Mouse (Mus musculus): Measurements from ENCODE around the gene Hoxd4. TPM values are rescaled to one million over a fixed set of nuclear protein-coding genes. Genes with fewer than 3 reads are reported as not detected.

Gene Hoxd4
- polyA plus RNA-seq (2015; fragmentation: Nextera tagmentation; extraction: Ambion mirVana), result 0.50 TPM in 1 of 2 replicates, not detected in the other

DNA sequence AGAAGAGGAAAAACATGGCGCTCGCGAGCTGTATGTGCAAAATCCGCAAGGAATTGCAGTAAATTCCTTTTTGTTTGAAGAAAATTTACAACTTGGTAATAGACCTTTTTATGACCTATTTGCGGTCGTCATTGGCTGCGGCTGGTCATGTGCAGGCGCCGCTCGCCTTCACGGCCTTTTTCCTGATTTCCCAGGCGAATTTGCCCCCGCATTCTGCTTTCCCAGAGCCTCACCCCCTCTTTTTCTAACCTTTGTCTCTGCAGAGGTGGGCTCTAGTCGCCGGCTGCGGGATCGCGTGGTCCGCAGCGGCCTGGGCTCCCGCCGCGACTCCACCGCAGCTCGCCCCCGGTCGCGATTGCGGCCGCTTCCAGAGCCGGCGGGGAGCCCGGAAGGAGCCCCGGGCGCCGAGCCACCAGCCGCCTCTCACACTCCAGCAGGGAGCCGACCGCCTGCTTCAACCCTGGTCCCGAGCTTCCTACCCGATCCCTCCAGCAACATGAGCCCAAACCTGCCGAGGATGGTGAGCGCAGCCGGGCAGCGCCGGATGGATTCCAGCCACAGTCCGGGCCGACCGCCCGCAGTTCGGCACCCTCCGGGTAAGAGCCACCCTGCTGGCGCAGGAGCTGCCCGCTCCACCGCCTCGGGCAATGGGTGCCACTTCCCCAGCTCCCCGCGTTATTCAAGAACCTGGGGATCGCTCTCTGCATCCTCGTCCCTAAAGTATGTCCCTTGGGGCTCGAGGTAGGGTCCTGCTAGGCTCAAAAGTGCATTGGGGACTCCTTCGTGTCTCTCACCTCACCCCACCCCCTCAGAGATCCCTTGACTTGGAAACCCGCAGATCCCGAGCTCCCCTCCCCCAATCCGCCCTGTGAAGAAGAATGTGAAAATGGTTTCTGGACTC, at the start of gene Hoxd4, which contains the start of gene Hoxd3:
TSS of gene Hoxd4 (plus strand) at position 209 of the 901 bp plus-strand sequence.
TSS of gene Hoxd3 (plus strand) at position 207 of the 901 bp plus-strand sequence.
- Histone ChIP-seq H3K27ac (no peak within 1 kb of the TSS), H3K36me3 (no peaks in the 10 kb centered on the region), H3K27me3 (peaks cover 99% of the 10 kb centered on the region), H3K9me3 (no peaks in the 10 kb centered on the region), H3K9ac (peak within 1 kb of the TSS; percentile 46), H3K4me3 (peak within 1 kb of the TSS; percentile 35), H3K4me1 (peaks cover 19% of the 10 kb centered on the region), H3K4me2 (peak within 1 kb of the TSS; percentile 53)
- ATAC-seq (ENCODE audit: insufficient number of reproducible peaks, insufficient read depth, low FRiP score, low TSS enrichment, low read depth), result no peak; the same call in 1 of the 2 replicates
- WGBS, result under 1% methylated on average over 65 of the region's 65 CpGs

DNA sequence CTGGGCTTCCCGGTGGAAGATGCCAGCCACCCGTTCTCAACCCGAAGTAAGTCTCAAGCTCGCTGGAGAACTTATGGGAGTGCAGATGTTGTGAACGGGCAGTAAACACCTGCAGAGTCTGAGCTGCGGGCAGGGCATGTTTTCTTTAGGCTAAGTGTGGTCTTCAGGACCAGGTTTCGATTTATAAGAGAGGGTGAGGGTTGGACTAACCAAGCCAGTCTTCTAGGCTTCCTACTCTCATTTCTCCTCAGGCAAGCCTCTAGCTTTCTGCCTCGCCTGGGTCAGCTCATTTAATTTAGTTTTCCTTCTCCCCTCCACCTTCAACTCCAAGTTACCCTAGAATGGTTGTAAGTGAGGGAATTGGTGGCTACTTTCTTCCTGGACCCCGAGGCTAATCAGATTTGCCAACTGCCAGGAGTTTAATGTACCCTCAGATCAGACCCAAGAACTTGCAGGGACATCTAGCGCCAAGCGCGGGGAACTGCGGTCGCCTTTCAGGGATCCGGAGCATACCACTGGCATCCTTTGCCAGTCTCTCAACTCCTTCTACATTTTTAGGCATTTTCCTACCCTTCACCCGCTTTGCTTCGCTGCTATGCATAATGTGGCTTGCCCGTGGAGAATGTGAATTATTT, 48.3 kb upstream of the Hoxd4 start:
- Histone ChIP-seq H3K9ac (no peak overlapping the region), H3K27ac (no peak overlapping the region), H3K9me3 (no peaks in the 10 kb centered on the region), H3K4me2 (peak overlapping the region; percentile 16; the same call in 1 of the 2 replicates), H3K4me1 (peaks cover 28% of the 10 kb centered on the region), H3K4me3 (0 out of 2 replicates have a peak overlapping the region, but pooled peaks have one; percentile 6), H3K27me3 (peaks cover 97% of the 10 kb centered on the region), H3K36me3 (no peaks in the 10 kb centered on the region)
- no peak for ATAC-seq (ENCODE audit: insufficient number of reproducible peaks, insufficient read depth, low FRiP score, low TSS enrichment, low read depth)
- WGBS, result 4% methylated on average over 18 of the region's 18 CpGs

DNA sequence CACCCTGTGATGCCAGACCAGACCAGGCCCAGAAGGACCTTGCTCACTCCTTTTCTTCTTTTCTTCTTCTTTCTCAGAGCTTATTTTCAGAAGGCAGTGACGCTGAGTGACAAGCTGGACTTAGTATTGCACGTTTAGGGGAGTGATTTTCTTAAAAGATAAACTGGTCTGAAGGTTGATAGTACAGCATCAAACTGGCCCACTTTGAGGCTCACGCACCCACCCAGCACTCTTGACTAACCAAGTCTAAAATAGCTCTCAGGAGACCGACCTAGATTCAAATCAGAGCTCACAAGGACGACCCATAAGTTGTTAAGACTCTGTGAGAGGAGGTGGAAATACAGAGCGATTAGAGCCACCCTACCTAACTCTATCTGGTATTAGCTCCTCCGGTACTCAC, 45.3 kb upstream of the Hoxd4 start:
- Histone ChIP-seq H3K4me3 (no peak overlapping the region), H3K4me2 (no peak overlapping the region), H3K9me3 (no peaks in the 10 kb centered on the region), H3K4me1 (peaks cover 20% of the 10 kb centered on the region), H3K27me3 (peaks cover 96% of the 10 kb centered on the region), H3K9ac (no peak overlapping the region), H3K27ac (no peak overlapping the region), H3K36me3 (no peaks in the 10 kb centered on the region)
- WGBS, result 2% methylated on average over 7 of the region's 7 CpGs
- no peak for ATAC-seq (ENCODE audit: insufficient number of reproducible peaks, insufficient read depth, low FRiP score, low TSS enrichment, low read depth)

DNA sequence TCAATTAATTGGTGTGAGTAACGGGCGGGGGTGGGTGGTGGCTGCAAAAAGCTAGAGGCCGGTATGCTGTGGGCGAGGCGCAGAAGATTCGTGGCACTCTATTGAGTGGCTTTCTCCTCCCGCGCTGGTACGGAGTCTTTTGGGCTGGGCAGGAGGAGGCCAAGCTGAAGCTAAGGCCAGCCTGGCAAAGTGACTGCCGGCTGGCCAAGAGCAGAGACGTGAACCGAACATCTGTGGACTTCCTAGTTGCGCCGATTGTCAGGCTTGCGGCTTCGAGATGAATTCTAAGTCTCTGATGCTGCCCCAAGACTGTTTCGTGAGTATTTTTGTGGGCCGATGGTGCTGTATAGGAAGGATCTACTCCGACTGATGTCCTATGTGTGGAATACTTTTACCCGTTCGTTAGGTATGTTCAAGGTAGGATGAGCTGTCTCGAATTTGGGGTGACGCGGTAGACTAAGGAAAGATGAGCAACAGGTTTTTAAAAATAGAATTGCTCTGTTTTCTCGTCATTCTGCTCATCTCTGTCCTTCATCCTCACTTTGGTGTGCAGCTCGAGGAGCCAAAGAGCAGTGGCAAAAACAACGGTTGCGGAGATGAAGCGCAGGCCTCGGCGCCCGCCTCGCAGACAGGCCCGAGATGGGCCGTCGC, 44.4 kb upstream of the Hoxd4 start:
- H3K36me3 ChIP-seq, result no peaks in the 10 kb centered on the region
- no peak overlapping the region for H3K27ac ChIP-seq
- no peak overlapping the region for H3K9ac ChIP-seq
- ATAC-seq (ENCODE audit: insufficient number of reproducible peaks, insufficient read depth, low FRiP score, low TSS enrichment, low read depth), result no peak
- no peaks in the 10 kb centered on the region for H3K9me3 ChIP-seq
- peaks cover 17% of the 10 kb centered on the region for H3K4me1 ChIP-seq
- peak overlapping the region; percentile 62; the same call in 1 of the 2 replicates for H3K4me2 ChIP-seq
- H3K27me3 ChIP-seq, result peaks cover 96% of the 10 kb centered on the region
- peak overlapping the region; percentile 37 for H3K4me3 ChIP-seq
- 2% methylated on average over 36 of the region's 36 CpGs for WGBS

DNA sequence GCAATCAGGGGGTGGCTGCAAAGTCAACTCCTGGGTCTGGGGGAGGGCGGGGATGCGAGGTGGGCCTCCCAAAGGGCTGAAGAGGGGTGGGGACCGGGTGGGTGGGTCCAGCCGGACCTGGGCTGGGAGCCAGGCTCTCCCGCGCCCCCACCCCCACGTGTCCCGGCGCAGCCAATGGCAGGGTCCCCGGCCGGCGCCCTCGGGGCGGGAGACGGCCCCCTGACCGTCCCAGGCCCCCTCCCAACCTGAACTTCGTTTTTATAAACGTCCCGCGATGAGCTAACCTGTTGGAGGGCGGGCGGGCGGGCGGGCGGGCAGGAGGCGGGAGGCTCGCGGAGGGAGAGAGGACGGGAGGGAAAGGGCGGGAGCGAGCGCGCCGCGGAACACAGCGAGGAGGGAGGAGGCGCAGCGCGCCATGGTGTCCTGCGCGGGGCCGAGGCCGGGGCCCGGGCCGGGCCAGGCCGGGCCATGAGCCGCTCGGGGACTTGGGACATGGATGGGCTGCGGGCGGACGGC, 43.8 kb upstream of the Hoxd4 start, which contains the start of gene Hoxd13:
TSS of gene Hoxd13 (plus strand) at position 469 of the 516 bp plus-strand sequence.
- Histone ChIP-seq H3K27me3 (peaks cover 96% of the 10 kb centered on the region), H3K4me3 (peak within 1 kb of the TSS; percentile 37), H3K4me1 (peaks cover 22% of the 10 kb centered on the region), H3K36me3 (no peaks in the 10 kb centered on the region), H3K4me2 (peak within 1 kb of the TSS; percentile 62), H3K27ac (no peak within 1 kb of the TSS), H3K9me3 (no peaks in the 10 kb centered on the region), H3K9ac (0 out of 2 replicates have a peak within 1 kb of the TSS, but pooled peaks have one; percentile 16)
- WGBS, result 1% methylated on average over 29 of the region's 51 CpGs
- ATAC-seq (ENCODE audit: insufficient number of reproducible peaks, insufficient read depth, low FRiP score, low TSS enrichment, low read depth), result no peak

DNA sequence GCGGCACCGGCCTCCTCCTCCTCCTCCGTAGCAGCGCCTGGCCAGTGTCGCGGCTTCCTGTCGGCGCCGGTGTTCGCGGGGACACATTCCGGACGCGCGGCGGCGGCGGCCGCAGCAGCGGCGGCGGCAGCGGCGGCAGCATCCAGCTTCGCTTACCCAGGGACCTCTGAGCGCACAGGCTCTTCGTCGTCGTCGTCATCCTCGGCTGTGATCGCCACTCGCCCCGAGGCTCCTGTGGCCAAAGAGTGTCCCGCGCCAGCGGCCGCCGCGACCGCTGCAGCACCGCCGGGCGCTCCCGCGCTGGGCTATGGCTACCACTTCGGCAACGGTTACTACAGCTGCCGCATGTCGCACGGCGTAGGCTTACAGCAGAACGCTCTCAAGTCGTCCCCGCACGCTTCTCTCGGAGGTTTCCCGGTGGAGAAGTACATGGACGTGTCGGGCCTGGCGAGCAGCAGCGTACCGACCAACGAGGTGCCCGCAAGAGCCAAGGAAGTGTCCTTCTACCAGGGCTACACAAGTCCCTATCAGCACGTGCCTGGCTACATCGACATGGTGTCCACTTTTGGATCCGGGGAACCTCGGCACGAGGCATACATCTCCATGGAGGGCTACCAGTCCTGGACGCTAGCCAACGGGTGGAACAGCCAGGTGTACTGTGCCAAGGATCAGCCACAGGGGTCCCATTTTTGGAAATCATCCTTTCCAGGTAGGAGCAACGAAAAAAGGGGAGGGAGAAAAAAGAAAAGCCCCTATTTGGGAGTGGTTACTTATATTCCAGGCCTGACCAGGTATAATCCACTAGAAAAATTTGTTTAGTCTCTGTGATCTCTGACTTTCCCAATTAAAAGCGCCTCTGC, 43.1 kb upstream of the Hoxd4 start:
- Histone ChIP-seq H3K4me2 (peak overlapping the region; percentile 62), H3K27me3 (peaks cover 96% of the 10 kb centered on the region), H3K4me3 (peak overlapping the region; percentile 37), H3K9ac (0 out of 2 replicates have a peak overlapping the region, but pooled peaks have one; percentile 16), H3K9me3 (no peaks in the 10 kb centered on the region), H3K27ac (no peak overlapping the region), H3K4me1 (peaks cover 18% of the 10 kb centered on the region), H3K36me3 (no peaks in the 10 kb centered on the region)
- no peak for ATAC-seq (ENCODE audit: insufficient number of reproducible peaks, insufficient read depth, low FRiP score, low TSS enrichment, low read depth)
- WGBS, result under 1% methylated on average over 53 of the region's 74 CpGs

DNA sequence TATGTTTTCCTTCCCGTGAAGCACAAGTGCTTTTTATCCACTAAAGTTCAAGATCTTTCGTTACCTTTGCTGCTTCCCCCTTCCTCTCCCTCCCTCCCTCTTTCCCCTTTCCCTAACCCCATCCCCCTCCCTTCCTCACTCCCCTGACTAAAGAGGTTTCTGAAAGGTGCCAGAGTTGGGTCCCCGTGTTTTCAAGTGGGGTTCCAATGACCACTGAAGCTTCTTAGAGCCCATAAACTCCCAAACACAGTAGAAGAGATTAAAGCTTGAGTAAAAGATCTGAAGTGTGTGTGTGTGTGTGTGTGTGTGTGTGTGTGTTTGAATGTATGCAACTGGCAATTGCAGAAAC, 42.5 kb upstream of the Hoxd4 start:
- Histone ChIP-seq H3K4me1 (peaks cover 18% of the 10 kb centered on the region), H3K4me3 (no peak overlapping the region), H3K36me3 (no peaks in the 10 kb centered on the region), H3K9ac (no peak overlapping the region), H3K27ac (no peak overlapping the region), H3K9me3 (no peaks in the 10 kb centered on the region), H3K27me3 (peaks cover 96% of the 10 kb centered on the region), H3K4me2 (no peak overlapping the region)
- ATAC-seq (ENCODE audit: insufficient number of reproducible peaks, insufficient read depth, low FRiP score, low TSS enrichment, low read depth), result no peak
- 2% methylated on average over 3 of the region's 3 CpGs for WGBS

DNA sequence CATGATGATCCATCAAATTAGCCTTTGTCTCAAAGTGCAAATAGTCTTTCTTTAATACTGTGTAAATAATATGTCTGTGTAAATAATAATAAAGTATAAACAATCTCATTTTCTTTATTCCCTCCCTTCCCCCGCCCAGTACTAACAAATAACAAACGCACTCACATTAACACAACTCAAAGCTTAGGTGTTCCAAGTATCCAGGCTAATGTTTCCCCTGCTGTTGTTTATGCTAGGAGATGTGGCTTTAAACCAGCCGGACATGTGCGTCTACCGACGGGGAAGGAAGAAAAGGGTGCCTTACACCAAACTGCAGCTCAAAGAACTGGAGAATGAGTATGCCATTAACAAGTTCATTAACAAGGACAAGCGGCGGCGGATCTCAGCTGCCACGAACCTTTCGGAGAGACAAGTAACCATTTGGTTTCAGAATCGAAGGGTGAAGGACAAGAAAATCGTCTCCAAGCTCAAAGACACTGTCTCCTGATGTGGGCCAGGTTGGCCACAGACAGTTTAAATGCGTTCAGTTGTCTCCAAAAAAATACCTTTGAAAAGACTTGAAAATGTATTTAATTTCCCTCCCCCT, 42.0 kb upstream of the Hoxd4 start:
- H3K9ac ChIP-seq, result no peak overlapping the region
- no peak for ATAC-seq (ENCODE audit: insufficient number of reproducible peaks, insufficient read depth, low FRiP score, low TSS enrichment, low read depth)
- 1% methylated on average over 14 of the region's 14 CpGs for WGBS
- H3K4me3 ChIP-seq, result no peak overlapping the region
- H3K27ac ChIP-seq, result no peak overlapping the region
- no peaks in the 10 kb centered on the region for H3K9me3 ChIP-seq
- no peaks in the 10 kb centered on the region for H3K36me3 ChIP-seq
- H3K4me1 ChIP-seq, result peaks cover 18% of the 10 kb centered on the region
- H3K27me3 ChIP-seq, result peaks cover 96% of the 10 kb centered on the region
- H3K4me2 ChIP-seq, result no peak overlapping the region

DNA sequence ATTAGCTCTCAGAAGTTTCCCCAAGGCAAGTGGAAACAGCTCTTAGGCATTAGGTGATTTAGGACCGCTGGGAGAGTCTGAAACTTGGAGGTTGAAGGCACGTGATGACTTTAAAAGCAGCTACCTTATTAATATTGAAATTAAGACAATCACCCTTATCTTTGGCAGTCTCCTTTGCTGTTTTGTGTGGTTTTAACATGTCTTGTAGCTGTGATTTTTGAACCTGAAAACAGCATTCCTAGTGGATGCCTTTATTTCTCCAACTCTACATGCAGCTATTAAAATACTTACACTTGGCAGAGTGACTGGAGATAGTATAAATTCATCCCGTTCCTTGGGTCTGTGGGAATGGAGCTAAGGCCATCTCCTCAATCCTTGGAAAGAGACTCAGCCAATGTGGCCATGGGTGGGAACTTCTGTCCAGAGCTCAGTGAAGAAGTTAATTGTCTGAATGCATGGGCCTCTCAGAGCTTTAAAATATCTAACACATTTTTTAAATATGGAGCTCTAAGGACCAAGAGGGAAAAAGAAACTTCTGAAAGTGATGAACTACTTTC, 41.0 kb upstream of the Hoxd4 start:
- Histone ChIP-seq H3K9ac (no peak overlapping the region), H3K27ac (no peak overlapping the region), H3K4me1 (peaks cover 21% of the 10 kb centered on the region), H3K9me3 (no peaks in the 10 kb centered on the region), H3K36me3 (no peaks in the 10 kb centered on the region), H3K4me2 (no peak overlapping the region), H3K4me3 (no peak overlapping the region), H3K27me3 (peaks cover 97% of the 10 kb centered on the region)
- ATAC-seq (ENCODE audit: insufficient number of reproducible peaks, insufficient read depth, low FRiP score, low TSS enrichment, low read depth), result no peak
- WGBS, result 3% methylated on average over 3 of the region's 3 CpGs

DNA sequence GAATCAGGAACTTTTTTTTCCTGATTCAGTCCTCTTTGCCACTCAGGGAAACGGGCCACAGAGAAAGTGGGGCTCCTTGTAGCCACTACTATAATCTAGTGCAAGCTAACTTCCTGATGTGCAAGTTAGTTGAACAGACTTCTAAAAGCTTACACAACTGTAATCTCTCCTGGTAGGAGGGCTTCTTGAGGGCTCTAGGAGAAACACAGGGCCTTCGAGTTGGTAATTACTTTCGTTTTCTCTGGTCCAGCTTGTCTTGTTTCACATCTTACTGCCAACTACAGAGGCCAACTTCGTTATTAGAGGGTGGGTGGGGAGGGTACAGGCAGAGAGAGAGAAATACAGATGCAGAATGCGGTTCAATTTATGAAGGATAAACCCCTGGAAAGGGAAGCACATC, 39.9 kb upstream of the Hoxd4 start:
- ATAC-seq (ENCODE audit: insufficient number of reproducible peaks, insufficient read depth, low FRiP score, low TSS enrichment, low read depth), result no peak
- Histone ChIP-seq H3K4me1 (peaks cover 21% of the 10 kb centered on the region), H3K27me3 (peaks cover 99% of the 10 kb centered on the region), H3K9me3 (no peaks in the 10 kb centered on the region), H3K9ac (no peak overlapping the region), H3K36me3 (no peaks in the 10 kb centered on the region), H3K27ac (no peak overlapping the region), H3K4me2 (no peak overlapping the region), H3K4me3 (no peak overlapping the region)
- 5% methylated on average over 5 of the region's 5 CpGs for WGBS
